Mouse (Mus musculus): ENCODE measurements around the gene Adm2. TPM values are rescaled to one million over a fixed set of nuclear protein-coding genes. Genes with fewer than 3 reads are reported as not detected.

Adm2 gene
- polyA plus RNA-seq, 1 experiment from 2014 or later: 1.9 TPM

GRCm38 (mm10) chr15:89292795-89293194 lies 29.7 kb upstream of the Adm2 start:
- peaks cover 96% of the 10 kb centered on the region for H3K36me3 ChIP-seq
- ATAC-seq (ENCODE audit: insufficient number of reproducible peaks, low FRiP score, low TSS enrichment, low read depth): no peak
- H3K4me3 ChIP-seq: no peak overlapping the region
- H3K4me2 ChIP-seq: no peak overlapping the region
- no peak overlapping the region for H3K9ac ChIP-seq
- no peaks in the 10 kb centered on the region for H3K4me1 ChIP-seq
- H3K27ac ChIP-seq: no peak overlapping the region
- H3K27me3 ChIP-seq: no peaks in the 10 kb centered on the region
- no peaks in the 10 kb centered on the region for H3K9me3 ChIP-seq
- WGBS: 59% methylated on average over 2 of the region's 2 CpGs

- 95% methylated on average over 10 of the region's 10 CpGs for WGBS
- Histone ChIP-seq H3K9me3 (no peaks in the 10 kb centered on the region), H3K4me1 (no peaks in the 10 kb centered on the region), H3K9ac (no peak overlapping the region), H3K36me3 (peaks cover 91% of the 10 kb centered on the region), H3K4me2 (no peak overlapping the region), H3K27ac (no peak overlapping the region), H3K27me3 (no peaks in the 10 kb centered on the region), H3K4me3 (no peak overlapping the region)
- no peak for ATAC-seq (ENCODE audit: insufficient number of reproducible peaks, low FRiP score, low TSS enrichment, low read depth)
These were observed 28.7 kb upstream of the Adm2 start for GRCm38 (mm10) chr15:89293778-89294177.

- 85% methylated on average over 8 of the region's 8 CpGs for WGBS
- Histone ChIP-seq H3K27ac (no peak overlapping the region), H3K27me3 (no peaks in the 10 kb centered on the region), H3K9me3 (no peaks in the 10 kb centered on the region), H3K36me3 (peaks cover 89% of the 10 kb centered on the region), H3K4me1 (no peaks in the 10 kb centered on the region), H3K9ac (no peak overlapping the region), H3K4me3 (no peak overlapping the region), H3K4me2 (no peak overlapping the region)
- no peak for ATAC-seq (ENCODE audit: insufficient number of reproducible peaks, low FRiP score, low TSS enrichment, low read depth)
These were observed 26.8 kb upstream of the Adm2 start for GRCm38 (mm10) chr15:89295580-89296165.

- Histone ChIP-seq H3K36me3 (peaks cover 89% of the 10 kb centered on the region), H3K4me2 (no peak overlapping the region), H3K4me3 (no peak overlapping the region), H3K27ac (no peak overlapping the region), H3K27me3 (no peaks in the 10 kb centered on the region), H3K4me1 (no peaks in the 10 kb centered on the region), H3K9ac (no peak overlapping the region), H3K9me3 (no peaks in the 10 kb centered on the region)
- 0 out of 2 replicates have a peak, but pooled peaks have one; percentile 17 for ATAC-seq (ENCODE audit: insufficient number of reproducible peaks, low FRiP score, low TSS enrichment, low read depth)
- 57% methylated on average over 1 of the region's 1 CpGs for WGBS
These were observed 26.1 kb upstream of the Adm2 start for GRCm38 (mm10) chr15:89296465-89296864.

GRCm38 (mm10) chr15:89297695-89298094 lies 24.8 kb upstream of the Adm2 start:
- no peaks in the 10 kb centered on the region for H3K4me1 ChIP-seq
- no peak overlapping the region for H3K9ac ChIP-seq
- no peak overlapping the region for H3K27ac ChIP-seq
- no peak overlapping the region for H3K4me2 ChIP-seq
- H3K9me3 ChIP-seq: no peaks in the 10 kb centered on the region
- WGBS: 98% methylated on average over 2 of the region's 2 CpGs
- no peak overlapping the region for H3K4me3 ChIP-seq
- peaks cover 90% of the 10 kb centered on the region for H3K36me3 ChIP-seq
- no peak for ATAC-seq (ENCODE audit: insufficient number of reproducible peaks, low FRiP score, low TSS enrichment, low read depth)
- H3K27me3 ChIP-seq: no peaks in the 10 kb centered on the region

- Histone ChIP-seq H3K27ac (no peak overlapping the region), H3K4me2 (no peak overlapping the region), H3K9ac (no peak overlapping the region), H3K4me1 (no peaks in the 10 kb centered on the region), H3K4me3 (no peak overlapping the region), H3K9me3 (no peaks in the 10 kb centered on the region), H3K27me3 (no peaks in the 10 kb centered on the region), H3K36me3 (peaks cover 90% of the 10 kb centered on the region)
- WGBS: 91% methylated on average over 13 of the region's 13 CpGs
- no peak for ATAC-seq (ENCODE audit: insufficient number of reproducible peaks, low FRiP score, low TSS enrichment, low read depth)
These were observed 22.3 kb upstream of the Adm2 start for GRCm38 (mm10) chr15:89300180-89300579.

- H3K4me3 ChIP-seq: no peak overlapping the region
- H3K9ac ChIP-seq: no peak overlapping the region
- H3K36me3 ChIP-seq: peaks cover 90% of the 10 kb centered on the region
- H3K27ac ChIP-seq: no peak overlapping the region
- H3K4me2 ChIP-seq: no peak overlapping the region
- H3K4me1 ChIP-seq: no peaks in the 10 kb centered on the region
- H3K9me3 ChIP-seq: no peaks in the 10 kb centered on the region
- ATAC-seq (ENCODE audit: insufficient number of reproducible peaks, low FRiP score, low TSS enrichment, low read depth): no peak
- no peaks in the 10 kb centered on the region for H3K27me3 ChIP-seq
- WGBS: 95% methylated on average over 8 of the region's 8 CpGs
These were observed 21.9 kb upstream of the Adm2 start for GRCm38 (mm10) chr15:89300600-89300999.

- 46% methylated on average over 1 of the region's 1 CpGs for WGBS
- H3K36me3 ChIP-seq: peaks cover 64% of the 10 kb centered on the region
- no peak for ATAC-seq (ENCODE audit: insufficient number of reproducible peaks, low FRiP score, low TSS enrichment, low read depth)
These were observed 16.6 kb upstream of the Adm2 start for GRCm38 (mm10) chr15:89305966-89306365.

GRCm38 (mm10) chr15:89307461-89307860 lies 15.1 kb upstream of the Adm2 start:
- 91% methylated on average over 13 of the region's 13 CpGs for WGBS

More at GRCm38 (mm10) chr15:89305966-89306365, 16.6 kb upstream of the Adm2 start:
- Histone ChIP-seq H3K9ac (no peak overlapping the region), H3K9me3 (no peaks in the 10 kb centered on the region), H3K27me3 (no peaks in the 10 kb centered on the region), H3K27ac (no peak overlapping the region), H3K4me2 (no peak overlapping the region), H3K4me3 (no peak overlapping the region), H3K4me1 (peaks cover 7% of the 10 kb centered on the region; the same call in 1 of the 2 replicates)

GRCm38 (mm10) chr15:89308406-89309139 lies 13.9 kb upstream of the Adm2 start:
- Histone ChIP-seq H3K9me3 (no peaks in the 10 kb centered on the region), H3K4me2 (no peak overlapping the region), H3K27ac (no peak overlapping the region), H3K9ac (no peak overlapping the region), H3K36me3 (peaks cover 38% of the 10 kb centered on the region), H3K27me3 (no peaks in the 10 kb centered on the region), H3K4me1 (peaks cover 27% of the 10 kb centered on the region), H3K4me3 (no peak overlapping the region)
- WGBS: 80% methylated on average over 7 of the region's 7 CpGs
- no peak for ATAC-seq (ENCODE audit: insufficient number of reproducible peaks, low FRiP score, low TSS enrichment, low read depth)

More at GRCm38 (mm10) chr15:89307461-89307860, 15.1 kb upstream of the Adm2 start:
- no peak overlapping the region for H3K27ac ChIP-seq
- ATAC-seq (ENCODE audit: insufficient number of reproducible peaks, low FRiP score, low TSS enrichment, low read depth): no peak
- H3K36me3 ChIP-seq: peaks cover 49% of the 10 kb centered on the region
- H3K9me3 ChIP-seq: no peaks in the 10 kb centered on the region
- no peak overlapping the region for H3K9ac ChIP-seq
- peaks cover 16% of the 10 kb centered on the region for H3K4me1 ChIP-seq
- no peaks in the 10 kb centered on the region for H3K27me3 ChIP-seq
- no peak overlapping the region for H3K4me2 ChIP-seq
- no peak overlapping the region for H3K4me3 ChIP-seq

GRCm38 (mm10) chr15:89309962-89310498 lies 12.5 kb upstream of the Adm2 start:
- Histone ChIP-seq H3K4me2 (no peak overlapping the region), H3K4me3 (no peak overlapping the region), H3K4me1 (peaks cover 36% of the 10 kb centered on the region), H3K9ac (0 out of 2 replicates have a peak overlapping the region, but pooled peaks have one; percentile 20), H3K36me3 (peaks cover 23% of the 10 kb centered on the region), H3K27ac (no peak overlapping the region), H3K9me3 (no peaks in the 10 kb centered on the region), H3K27me3 (no peaks in the 10 kb centered on the region)
- no peak for ATAC-seq (ENCODE audit: insufficient number of reproducible peaks, low FRiP score, low TSS enrichment, low read depth)
- WGBS: 60% methylated on average over 6 of the region's 6 CpGs

GRCm38 (mm10) chr15:89313359-89313758 lies 9.2 kb upstream of the Adm2 start:
- Histone ChIP-seq H3K36me3 (no peaks in the 10 kb centered on the region), H3K9me3 (no peaks in the 10 kb centered on the region), H3K4me1 (peaks cover 41% of the 10 kb centered on the region), H3K27ac (no peak overlapping the region), H3K27me3 (no peaks in the 10 kb centered on the region), H3K4me2 (peak overlapping the region; percentile 74; the same call in 1 of the 2 replicates), H3K4me3 (0 out of 2 replicates have a peak overlapping the region, but pooled peaks have one; percentile 2), H3K9ac (no peak overlapping the region)
- WGBS: 75% methylated on average over 4 of the region's 4 CpGs
- ATAC-seq (ENCODE audit: insufficient number of reproducible peaks, low FRiP score, low TSS enrichment, low read depth): no peak

All from limb, embryonic 15.5 days (tissue).